Mouse (Mus musculus) megakaryocyte, embryonic 14.5 days (primary cell): ENCODE data around the gene Defa21.

Experiments used
- FLI1 ChIP-seq: IDR thresholded peaks from 2 replicates; pipeline ENCODE4 v1.6.1; 2012; ENCODE audit warnings: low read length, inconsistent platforms, mixed read lengths
- GATA1 ChIP-seq: IDR thresholded peaks from 3 replicates; pipeline ENCODE4 v1.6.1; 2012; ENCODE audit warnings: mixed read lengths, low read length, inconsistent platforms, borderline replicate concordance

DNA sequence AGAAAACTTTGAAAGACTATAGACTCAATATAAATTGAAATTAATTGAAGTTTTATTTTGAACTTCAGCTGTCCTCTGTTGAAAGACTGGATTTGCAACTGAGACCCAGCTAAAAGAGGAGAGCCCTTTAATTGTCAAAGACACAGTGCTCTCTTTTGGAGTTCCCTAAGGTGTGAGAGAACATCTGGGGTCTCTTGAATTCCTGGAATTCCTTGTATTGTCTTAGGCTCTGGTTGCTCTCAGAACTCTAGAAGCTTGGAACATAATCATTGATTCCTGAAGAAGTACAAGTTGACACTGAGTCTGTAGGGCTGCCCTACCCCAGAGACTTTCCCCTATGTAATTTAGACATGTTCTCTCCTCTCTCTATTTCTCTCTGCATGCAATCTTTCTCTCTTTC is 28.1 kb upstream of the Defa21 start:
- no peak for TF ChIP-seq GATA1
- no peak for TF ChIP-seq FLI1
